Mouse (Mus musculus) cortical plate, adult 2 months (tissue): ENCODE measurements around the gene Kbtbd2. TPM values are rescaled to one million over a fixed set of nuclear protein-coding genes. Genes with fewer than 3 reads are reported as not detected.

Experiments used
- H3K27ac ChIP-seq: fragments of 200-500 bp; 2 replicates; pipeline ENCODE4 v1.5.1; 2012; ENCODE audit warnings: low read length, control low read depth, inconsistent platforms; ENCODE audit not compliant: insufficient read depth
- H3K4me1 ChIP-seq: fragments of 200-500 bp; 2 replicates; pipeline ENCODE4 v1.6.1; 2011; ENCODE audit warnings: low read length; ENCODE audit not compliant: control insufficient read depth, insufficient read depth
- H3K4me3 ChIP-seq: fragments of 200-500 bp; 2 replicates; pipeline ENCODE4 v1.5.1; 2011; ENCODE audit warnings: mild to moderate bottlenecking, low read length, control low read depth; ENCODE audit not compliant: insufficient read depth
- CTCF ChIP-seq: fragments of 200-500 bp; IDR thresholded peaks from 2 replicates; pipeline ENCODE4 v1.5.1; 2011; ENCODE audit warnings: mild to moderate bottlenecking, control low read depth, low read length; ENCODE audit not compliant: insufficient read depth; ENCODE audit errors: extremely low read depth
- POLR2A ChIP-seq: fragments of 200-500 bp; IDR thresholded peaks from 2 replicates; pipeline ENCODE4 v1.6.1; 2011; ENCODE audit warnings: mild to moderate bottlenecking, low read length, control low read depth; ENCODE audit not compliant: insufficient read depth; ENCODE audit errors: extremely low read depth
- polyA plus RNA-seq: library from polyadenylated mRNA; depleted of rRNA; stranded (reverse); fragments of >200 nt; gene quantifications from 2 replicates; pipeline ENCODE4 v1.2.3, GENCODE M21; 2012

The Kbtbd2 gene
- polyA plus RNA-seq, 1 experiment, result 34.0 TPM

- TF ChIP-seq CTCF (no peak), POLR2A (no peak)
- H3K4me3 ChIP-seq, result no peak overlapping the region
- no peaks in the 10 kb centered on the region for H3K4me1 ChIP-seq
Measured at GRCm38 (mm10) chr6:56825657-56826056, 28.0 kb upstream of the Kbtbd2 start.

GRCm38 (mm10) chr6:56819124-56819487 is 21.5 kb upstream of the Kbtbd2 start:
- Histone ChIP-seq H3K4me3 (no peak overlapping the region), H3K27ac (no peak overlapping the region), H3K4me1 (no peaks in the 10 kb centered on the region)
- TF ChIP-seq POLR2A (no peak), CTCF (no peak)

More at GRCm38 (mm10) chr6:56825657-56826056, 28.0 kb upstream of the Kbtbd2 start:
- H3K27ac ChIP-seq, result no peak overlapping the region

- TF ChIP-seq CTCF, result no peak
- no peak for TF ChIP-seq POLR2A
- no peak overlapping the region for H3K27ac ChIP-seq
- H3K4me3 ChIP-seq, result no peak overlapping the region
- no peaks in the 10 kb centered on the region for H3K4me1 ChIP-seq
Measured at GRCm38 (mm10) chr6:56818436-56819123, 21.0 kb upstream of the Kbtbd2 start.

GRCm38 (mm10) chr6:56813332-56813731 is 15.7 kb upstream of the Kbtbd2 start:
- H3K4me3 ChIP-seq, result no peak overlapping the region
- no peaks in the 10 kb centered on the region; the same call in 1 of the 2 replicates for H3K4me1 ChIP-seq
- H3K27ac ChIP-seq, result no peak overlapping the region
- no peak for TF ChIP-seq CTCF
- TF ChIP-seq POLR2A, result no peak

GRCm38 (mm10) chr6:56808656-56809055 is 11.0 kb upstream of the Kbtbd2 start:
- Histone ChIP-seq H3K27ac (no peak overlapping the region), H3K4me1 (peaks cover 2% of the 10 kb centered on the region; the same call in 1 of the 2 replicates), H3K4me3 (no peak overlapping the region)
- peak; percentile 79 for TF ChIP-seq CTCF
- no peak for TF ChIP-seq POLR2A

GRCm38 (mm10) chr6:56806195-56806594 is 8.6 kb upstream of the Kbtbd2 start:
- H3K4me3 ChIP-seq, result no peak overlapping the region
- no peak overlapping the region for H3K27ac ChIP-seq
- peaks cover 2% of the 10 kb centered on the region; the same call in 1 of the 2 replicates for H3K4me1 ChIP-seq
- TF ChIP-seq POLR2A (no peak), CTCF (no peak)

GRCm38 (mm10) chr6:56805026-56805425 is 7.4 kb upstream of the Kbtbd2 start:
- Histone ChIP-seq H3K27ac (no peak overlapping the region), H3K4me3 (no peak overlapping the region), H3K4me1 (peaks cover 2% of the 10 kb centered on the region; the same call in 1 of the 2 replicates)
- no peak for TF ChIP-seq POLR2A
- no peak for TF ChIP-seq CTCF

GRCm38 (mm10) chr6:56798152-56798465 is 496 bp upstream of the Kbtbd2 start:
- peak overlapping the region; percentile 58 for H3K4me3 ChIP-seq
- H3K4me1 ChIP-seq, result peaks cover 2% of the 10 kb centered on the region; the same call in 1 of the 2 replicates
- TF ChIP-seq POLR2A (no peak), CTCF (no peak)
- peak overlapping the region; percentile 83 for H3K27ac ChIP-seq

GRCm38 (mm10) chr6:56796668-56797141 is 908 bp downstream of the Kbtbd2 start:
- H3K4me3 ChIP-seq, result peak overlapping the region; percentile 58
- TF ChIP-seq POLR2A, result no peak
- no peak for TF ChIP-seq CTCF
- peak overlapping the region; percentile 29; the same call in 1 of the 2 replicates for H3K27ac ChIP-seq
- H3K4me1 ChIP-seq, result peaks cover 2% of the 10 kb centered on the region; the same call in 1 of the 2 replicates

GRCm38 (mm10) chr6:56796232-56796631 is 1.4 kb downstream of the Kbtbd2 start:
- no peak overlapping the region for H3K27ac ChIP-seq

GRCm38 (mm10) chr6:56794834-56795233 is 2.8 kb downstream of the Kbtbd2 start:
- Histone ChIP-seq H3K4me3 (no peak overlapping the region; the same call in 1 of the 2 replicates), H3K4me1 (peaks cover 2% of the 10 kb centered on the region; the same call in 1 of the 2 replicates), H3K27ac (no peak overlapping the region)
- TF ChIP-seq POLR2A (no peak), CTCF (no peak)

More at GRCm38 (mm10) chr6:56796232-56796631, 1.4 kb downstream of the Kbtbd2 start:
- Histone ChIP-seq H3K4me3 (peak overlapping the region; percentile 58), H3K4me1 (peaks cover 2% of the 10 kb centered on the region; the same call in 1 of the 2 replicates)
- TF ChIP-seq POLR2A, result no peak
